Mouse (Mus musculus): ENCODE measurements around the gene Ctsr. TPM values are rescaled to one million over a fixed set of nuclear protein-coding genes. Genes with fewer than 3 reads are reported as not detected.
"Not testable (repeated sequence)": the region's sequence is repeated elsewhere in the genome, so short reads cannot be mapped to it uniquely, and the experiment has no call there.

Gene Ctsr
- not detected in 2 replicates for polyA plus RNA-seq (2012; rRNA removed)

- DNase-seq (ENCODE audit: low read depth, low spot score) = no peak
- 82% methylated on average over 1 of the region's 1 CpGs for WGBS
Measured at GRCm38 (mm10) chr13:61164156-61164555, at the start of gene Ctsr. TSS of gene Ctsr (minus strand) at chr13:61164256.

- 84% methylated on average over 3 of the region's 3 CpGs for WGBS
- DNase-seq (ENCODE audit: low read depth, low spot score) = no peak
Measured at GRCm38 (mm10) chr13:61203310-61203709, 39.3 kb upstream of the Ctsr start, which contains the start of gene Cts6. TSS of gene Cts6 (minus strand) at chr13:61203410.

GRCm38 (mm10) chr13:61185151-61185933 is 21.3 kb upstream of the Ctsr start:
- WGBS = 77% methylated on average over 5 of the region's 5 CpGs
- DNase-seq (ENCODE audit: low read depth, low spot score) = not testable (repeated sequence)

GRCm38 (mm10) chr13:61164622-61165021 is 566 bp upstream of the Ctsr start:
- no peak for DNase-seq (ENCODE audit: low read depth, low spot score)

More at GRCm38 (mm10) chr13:61164622-61165021, 566 bp upstream of the Ctsr start:
- 84% methylated on average over 4 of the region's 4 CpGs for WGBS

Other genes with a start within 250 kb of the Ctsr start
- gene Gm49393, start 228.7 kb downstream of the Ctsr start, polyA plus RNA-seq (2012; rRNA removed) = not detected in 2 replicates
- gene Gm49391, start 227.7 kb downstream of the Ctsr start, polyA plus RNA-seq (2012; rRNA removed) = 0.41 TPM in 1 of 2 replicates, not detected in the other
- gene Ctla2a, start 227.6 kb downstream of the Ctsr start, polyA plus RNA-seq (2012; rRNA removed) = 2.5 and 2.8 TPM in 2 replicates
- gene Tpbpa, start 222.3 kb downstream of the Ctsr start, polyA plus RNA-seq (2012; rRNA removed) = not detected in 2 replicates
- not detected in 2 replicates for gene Ctsj, start 158.3 kb downstream of the Ctsr start, polyA plus RNA-seq (2012; rRNA removed)
- not detected in 2 replicates for gene Ctsq, start 123.6 kb downstream of the Ctsr start, polyA plus RNA-seq (2012; rRNA removed)
- gene Cts6, start 39.2 kb upstream of the Ctsr start, polyA plus RNA-seq (2012; rRNA removed) = not detected in 2 replicates
- gene Cts8, start 91.1 kb upstream of the Ctsr start, polyA plus RNA-seq (2012; rRNA removed) = not detected in 2 replicates
- gene Gm49398, start 124.6 kb upstream of the Ctsr start, polyA plus RNA-seq (2012; rRNA removed) = not detected in 2 replicates
- gene Cts7, start 193.9 kb upstream of the Ctsr start, polyA plus RNA-seq (2012; rRNA removed) = not detected in 2 replicates